In genomic region chr3:107637606-107638172, GRCm38 (mm10) we compare ENCODE assay signal across 27 mouse cellular contexts. TPM values are rescaled to one million over a fixed set of nuclear protein-coding genes. Genes with fewer than 3 reads are reported as not detected.
A peak's percentile ranks its signal among the peaks of the same experiment; 100 is the strongest.
DNase-seq lines count a peak whose midpoint lies in the region; ATAC-seq and TF ChIP-seq lines count a peak whose summit lies in the region.
"Had no signal": no experiment of that assay in that cellular context is flagged by ENCODE, and none has a peak within 500 bp of the region (broad histone marks: within the 10 kb centered on the region; RNA-seq: fewer than 3 reads in every experiment).

No protein-coding gene starts in this region.

- no peaks in the 10 kb centered on the region for H3K27me3 ChIP-seq in heart, embryonic 10.5 days (ENCODE audit: insufficient read depth, poor library complexity, severe bottlenecking)
- no peaks in the 10 kb centered on the region for H3K27me3 ChIP-seq in forebrain, postnatal 0 days (ENCODE audit: insufficient read depth, low read length)
- H3K27me3 ChIP-seq: heart, embryonic 12.5 days; limb, embryonic 12.5 days; liver, embryonic 13.5 days; Patski; stomach, embryonic 15.5 days had no signal

- H3K9me3 ChIP-seq in heart, embryonic 10.5 days = no peaks in the 10 kb centered on the region
- H3K9me3 ChIP-seq in forebrain, postnatal 0 days (ENCODE audit: low read length) = no peaks in the 10 kb centered on the region
- H3K9me3 ChIP-seq: heart, embryonic 12.5 days; limb, embryonic 12.5 days; liver, embryonic 13.5 days; stomach, embryonic 15.5 days had no signal

- H3K4me2 ChIP-seq in forebrain, postnatal 0 days (ENCODE audit: low read depth) = no peak overlapping the region
- H3K4me2 ChIP-seq: heart, embryonic 12.5 days; limb, embryonic 12.5 days; liver, embryonic 13.5 days; stomach, embryonic 15.5 days had no signal

- TF ChIP-seq CTCF in forebrain, postnatal 0 days (IDR thresholded peaks at IDR 0.05; ENCODE audit: low read depth) = no peak

- no peak overlapping the region for H3K27ac ChIP-seq in heart, embryonic 10.5 days
- H3K27ac ChIP-seq in forebrain, postnatal 0 days (ENCODE audit: low read depth, low read length) = no peak overlapping the region
- H3K27ac ChIP-seq: limb, embryonic 12.5 days; liver, embryonic 13.5 days; macrophage; stomach, embryonic 15.5 days had no signal

- no peaks in the 10 kb centered on the region for H3K36me3 ChIP-seq in heart, embryonic 10.5 days
- no peaks in the 10 kb centered on the region for H3K36me3 ChIP-seq in forebrain, postnatal 0 days (ENCODE audit: insufficient read depth)
- H3K36me3 ChIP-seq: heart, embryonic 12.5 days; limb, embryonic 12.5 days; liver, embryonic 13.5 days; stomach, embryonic 15.5 days had no signal

- intact Hi-C loops in heart, postnatal 25 days (cut with DNase I) = loop anchor here (10.0 kb wide), 1 partner anchor 427 kb away; no protein-coding TSS in a partner anchor

- H3K4me1 ChIP-seq in heart, embryonic 10.5 days = peaks cover 7% of the 10 kb centered on the region
- no peaks in the 10 kb centered on the region for H3K4me1 ChIP-seq in forebrain, postnatal 0 days (ENCODE audit: insufficient read depth)
- H3K4me1 ChIP-seq: limb, embryonic 12.5 days; liver, embryonic 13.5 days; stomach, embryonic 15.5 days had no signal

- H3K9ac ChIP-seq in forebrain, postnatal 0 days = no peak overlapping the region
- H3K9ac ChIP-seq: heart, embryonic 12.5 days; limb, embryonic 12.5 days; liver, embryonic 13.5 days; stomach, embryonic 15.5 days had no signal

- 57% methylated on average over 5 of the region's 5 CpGs for WGBS in heart, embryonic 10.5 days
- WGBS in forebrain, postnatal 0 days = 45% methylated on average over 5 of the region's 5 CpGs

- ATAC-seq in hematopoietic stem cell, adult 5-6 weeks (replicated peaks in 1 of 2; ENCODE audit: insufficient read depth in 1 of 2, low FRiP score in 2 of 2, low TSS enrichment in 1 of 2, low read depth in 1 of 2, poor library complexity in 2 of 2, severe bottlenecking in 2 of 2) = peak; percentile 65 to 75
- peak; percentile 55 for ATAC-seq in megakaryocyte progenitor cell, adult 5-6 weeks (replicated peaks; ENCODE audit: poor library complexity)
- ATAC-seq in forebrain, postnatal 0 days = no peak
- ATAC-seq: activated CD4-positive, CD25-positive, alpha-beta regulatory T cell, adult 4 months; Patski had no signal

- H3K4me3 ChIP-seq in heart, embryonic 10.5 days = no peak overlapping the region
- H3K4me3 ChIP-seq in forebrain, postnatal 0 days (ENCODE audit: low read depth, low read length) = no peak overlapping the region
- H3K4me3 ChIP-seq: heart, embryonic 12.5 days; limb, embryonic 12.5 days; liver, embryonic 13.5 days; stomach, embryonic 15.5 days had no signal

- DNase-seq in heart, embryonic 10.5 days (ENCODE audit: low spot score) = peak; percentile 45
- DNase-seq in heart, postnatal 25 days (ENCODE audit: low spot score) = no peak
- peak; percentile 67 for DNase-seq in 416B (ENCODE audit: low read depth)
- DNase-seq in MN1 (ENCODE audit: low spot score) = no peak
- DNase-seq in forebrain, postnatal 0 days = no peak
- DNase-seq: adrenal gland, postnatal 14 days; B cell, adult 2 months; cerebellum, adult 2 months; gastrocnemius, postnatal 36 days; heart, postnatal 4 days; kidney, postnatal 14 days; liver, embryonic 13.5 days; midbrain, embryonic 14.5 days; thymus, postnatal 14 days had no signal

RNA-seq across cellular contexts. Expression of gene Strip1, which starts 6.2 kb away (rescaled TPM):
- polyA plus RNA-seq in heart, embryonic 10.5 days (2016; fragmentation: Nextera tagmentation; extraction: Ambion mirVana) = 45.1 and 50.1 TPM in 2 replicates
- 10 to 100 TPM; 18.8 to 21.9 TPM for total RNA-seq in heart, postnatal 25 days (2021)
- 17.3 and 17.8 TPM in 2 replicates for total RNA-seq in hematopoietic stem cell, adult 5-6 weeks (2017)
- 18.5 and 19.7 TPM in 2 replicates for total RNA-seq in megakaryocyte progenitor cell, adult 5-6 weeks (2015)
- total RNA-seq in megakaryocyte progenitor cell, adult 5-6 weeks (2017) = 18.5 and 26.1 TPM in 2 replicates
- total RNA-seq in forebrain, postnatal 0 days (2014; rRNA removed) = 115 and 135 TPM in 2 replicates
- 92.6 and 108 TPM in 2 replicates for polyA plus RNA-seq in forebrain, postnatal 0 days (2015; fragmentation: Nextera tagmentation; extraction: Ambion mirVana)

RNA-seq across cellular contexts. Expression of gene Gm10961, which starts 6.6 kb away (rescaled TPM):
- polyA plus RNA-seq in heart, embryonic 10.5 days (2016; fragmentation: Nextera tagmentation; extraction: Ambion mirVana) = not detected in 2 replicates
- total RNA-seq in heart, postnatal 25 days (2021) = not detected
- total RNA-seq in hematopoietic stem cell, adult 5-6 weeks (2017) = not detected in 2 replicates
- not detected in 2 replicates for total RNA-seq in megakaryocyte progenitor cell, adult 5-6 weeks (2015)
- not detected in 2 replicates for total RNA-seq in megakaryocyte progenitor cell, adult 5-6 weeks (2017)
- total RNA-seq in forebrain, postnatal 0 days (2014; rRNA removed) = not detected in 2 replicates
- polyA plus RNA-seq in forebrain, postnatal 0 days (2015; fragmentation: Nextera tagmentation; extraction: Ambion mirVana) = not detected in 2 replicates
- total RNA-seq: adrenal gland, postnatal 14 days; gastrocnemius, postnatal 36 days; heart, postnatal 4 days; layer of hippocampus, adult 8-10 months; left cerebral cortex, adult 8-10 months had no signal
- polyA plus RNA-seq: activated CD4-positive, CD25-positive, alpha-beta regulatory T cell, adult 4 months; cerebellum, adult 2 months; embryonic facial prominence, embryonic 14.5 days; heart, embryonic 12.5 days; intestine, embryonic 14.5 days; limb, embryonic 12.5 days; liver, embryonic 13.5 days; macrophage; midbrain, embryonic 14.5 days; Patski; spleen, adult 2 months; stomach, embryonic 15.5 days had no signal

RNA-seq across cellular contexts. Expression of gene Alx3, which starts 42.9 kb away (rescaled TPM):
- 2.3 and 13.0 TPM in 2 replicates for polyA plus RNA-seq in heart, embryonic 10.5 days (2016; fragmentation: Nextera tagmentation; extraction: Ambion mirVana)
- not detected for total RNA-seq in heart, postnatal 25 days (2021)
- not detected in 2 replicates for total RNA-seq in hematopoietic stem cell, adult 5-6 weeks (2017)
- total RNA-seq in megakaryocyte progenitor cell, adult 5-6 weeks (2015) = not detected in 2 replicates
- total RNA-seq in megakaryocyte progenitor cell, adult 5-6 weeks (2017) = not detected in 2 replicates
- total RNA-seq in forebrain, postnatal 0 days (2014; rRNA removed) = 2.2 and 3.3 TPM in 2 replicates
- 3.7 and 5.2 TPM in 2 replicates for polyA plus RNA-seq in forebrain, postnatal 0 days (2015; fragmentation: Nextera tagmentation; extraction: Ambion mirVana)
- total RNA-seq: adrenal gland, postnatal 14 days; gastrocnemius, postnatal 36 days; heart, postnatal 4 days had no signal
- polyA plus RNA-seq: activated CD4-positive, CD25-positive, alpha-beta regulatory T cell, adult 4 months; intestine, embryonic 14.5 days; macrophage; spleen, adult 2 months; stomach, embryonic 15.5 days had no signal

RNA-seq across cellular contexts. Expression of gene Ahcyl1, which starts 58.7 kb away (rescaled TPM):
- polyA plus RNA-seq in heart, embryonic 10.5 days (2016; fragmentation: Nextera tagmentation; extraction: Ambion mirVana) = 62.2 and 71.8 TPM in 2 replicates
- total RNA-seq in heart, postnatal 25 days (2021) = 10 to 100 TPM; 80.0 to 81.1 TPM
- 79.8 and 99.2 TPM in 2 replicates for total RNA-seq in hematopoietic stem cell, adult 5-6 weeks (2017)
- 82.8 and 84.9 TPM in 2 replicates for total RNA-seq in megakaryocyte progenitor cell, adult 5-6 weeks (2015)
- total RNA-seq in megakaryocyte progenitor cell, adult 5-6 weeks (2017) = 42.3 and 73.4 TPM in 2 replicates
- total RNA-seq in forebrain, postnatal 0 days (2014; rRNA removed) = 54.2 and 54.6 TPM in 2 replicates
- polyA plus RNA-seq in forebrain, postnatal 0 days (2015; fragmentation: Nextera tagmentation; extraction: Ambion mirVana) = 79.2 and 100 TPM in 2 replicates

Comparison
In these comparisons a context has a peak if more than half of its experiments do, and no peak if none do; other contexts are left out.
1. DNase-seq: peak in heart, embryonic 10.5 days (single experiment) and 416B (single experiment); none in heart, postnatal 25 days (single experiment), MN1 (single experiment) and forebrain, postnatal 0 days (single experiment).